Mouse (Mus musculus): ENCODE measurements around the gene Dchs2. TPM values are rescaled to one million over a fixed set of nuclear protein-coding genes. Genes with fewer than 3 reads are reported as not detected.

Gene Dchs2
- polyA plus RNA-seq, 2 experiments: 1.7 to 2.1 TPM

DNA sequence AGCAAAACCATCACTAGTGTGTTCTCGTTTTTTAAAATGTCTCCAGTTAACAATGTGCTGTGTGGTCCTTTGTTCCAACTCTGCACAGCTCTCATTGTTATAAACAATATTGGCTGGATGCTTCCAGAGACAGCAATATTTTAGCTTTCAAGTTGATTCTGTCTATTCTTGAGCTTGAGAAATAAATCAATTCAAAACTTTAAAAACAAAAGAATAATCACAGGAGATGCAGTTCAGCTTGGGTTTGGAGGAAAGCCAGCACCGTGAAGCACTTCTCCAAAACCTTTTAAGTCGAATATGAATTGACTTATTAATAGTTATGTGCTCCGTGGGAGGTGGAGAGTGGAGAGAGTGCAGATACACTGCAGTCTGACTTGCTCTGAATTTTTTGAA, 20.3 kb downstream of the Dchs2 start:
- Histone ChIP-seq H3K9me3 (ENCODE audit: control insufficient read depth, low read length) (no peaks in the 10 kb centered on the region), H3K4me1 (ENCODE audit: control insufficient read depth, insufficient read depth, low read length) (no peaks in the 10 kb centered on the region), H3K36me3 (ENCODE audit: control insufficient read depth, insufficient read depth, low read length) (no peaks in the 10 kb centered on the region), H3K9ac (ENCODE audit: low read depth, low read length, severe bottlenecking) (no peak overlapping the region), H3K27me3 (ENCODE audit: control insufficient read depth, insufficient read depth, low read length) (no peaks in the 10 kb centered on the region), H3K27ac (replicated peaks; ENCODE audit: low read depth, low read length) (no peak overlapping the region), H3K4me2 (replicated peaks; ENCODE audit: low read depth, low read length, severe bottlenecking) (no peak overlapping the region), H3K4me3 (replicated peaks; ENCODE audit: low read length) (no peak overlapping the region)
- no peak for ATAC-seq (ENCODE audit: low FRiP score, low read depth)
- DNase-seq (ENCODE audit: low spot score): no peak
- WGBS: 57% methylated on average over 4 of the region's 4 CpGs
- TF ChIP-seq POLR2A (IDR thresholded peaks at IDR 0.05; ENCODE audit: borderline replicate concordance, extremely low read depth, insufficient read depth, insufficient read length): no peak

DNA sequence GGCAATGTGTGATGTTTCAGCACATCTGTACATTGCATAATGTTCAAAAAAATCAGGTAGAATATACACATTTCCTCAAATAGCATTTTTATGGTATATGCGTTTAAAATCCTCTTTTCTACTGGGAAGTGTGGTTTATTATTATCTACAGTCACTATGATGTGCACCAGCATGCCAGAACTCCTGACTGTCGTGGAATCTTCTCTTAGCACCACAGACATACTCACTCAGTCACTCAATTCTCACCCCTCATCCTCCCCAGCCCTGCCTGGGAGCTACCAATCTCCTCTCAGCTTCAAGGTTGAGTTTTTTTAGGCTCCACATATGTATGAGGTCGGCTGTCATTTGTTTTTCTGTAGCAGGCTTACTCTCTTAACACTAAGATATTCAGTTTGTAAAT, 20.8 kb downstream of the Dchs2 start:
- Histone ChIP-seq H3K27ac (replicated peaks; ENCODE audit: low read depth, low read length) (no peak overlapping the region), H3K9ac (ENCODE audit: low read depth, low read length, severe bottlenecking) (no peak overlapping the region), H3K9me3 (ENCODE audit: control insufficient read depth, low read length) (no peaks in the 10 kb centered on the region), H3K27me3 (ENCODE audit: control insufficient read depth, insufficient read depth, low read length) (no peaks in the 10 kb centered on the region), H3K4me2 (replicated peaks; ENCODE audit: low read depth, low read length, severe bottlenecking) (no peak overlapping the region), H3K4me3 (replicated peaks; ENCODE audit: low read length) (no peak overlapping the region), H3K36me3 (ENCODE audit: control insufficient read depth, insufficient read depth, low read length) (no peaks in the 10 kb centered on the region), H3K4me1 (ENCODE audit: control insufficient read depth, insufficient read depth, low read length) (no peaks in the 10 kb centered on the region)
- WGBS: 65% methylated on average over 3 of the region's 3 CpGs
- TF ChIP-seq POLR2A (IDR thresholded peaks at IDR 0.05; ENCODE audit: borderline replicate concordance, extremely low read depth, insufficient read depth, insufficient read length): no peak
- ATAC-seq (ENCODE audit: low FRiP score, low read depth): no peak
- DNase-seq (ENCODE audit: low spot score): no peak

DNA sequence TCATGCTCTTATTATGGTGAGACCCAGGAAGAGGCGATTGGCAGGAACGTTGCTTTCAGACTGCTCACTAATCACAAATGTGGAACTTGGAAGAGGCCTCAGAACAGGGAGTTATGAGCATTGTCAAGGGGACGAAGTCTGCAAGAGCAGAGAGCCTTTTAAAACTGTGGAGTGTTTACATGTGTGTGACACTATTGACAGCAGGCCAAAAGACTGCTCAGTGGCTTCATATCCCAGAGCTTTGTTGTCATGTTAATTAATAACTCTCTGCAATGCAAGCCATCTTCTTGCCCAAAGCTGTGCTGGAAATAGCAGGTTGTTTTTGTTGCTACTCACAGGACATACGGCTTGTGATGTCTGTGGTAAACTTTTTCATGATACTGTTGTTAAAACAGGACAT, 27.9 kb downstream of the Dchs2 start:
- no peaks in the 10 kb centered on the region for H3K9me3 ChIP-seq (ENCODE audit: control insufficient read depth, low read length)
- no peaks in the 10 kb centered on the region for H3K36me3 ChIP-seq (ENCODE audit: control insufficient read depth, insufficient read depth, low read length)
- H3K27ac ChIP-seq (replicated peaks; ENCODE audit: low read depth, low read length): no peak overlapping the region
- peaks cover 3% of the 10 kb centered on the region; the same call in 1 of the 2 replicates for H3K4me1 ChIP-seq (ENCODE audit: control insufficient read depth, insufficient read depth, low read length)
- ATAC-seq (ENCODE audit: low FRiP score, low read depth): no peak
- H3K4me3 ChIP-seq (replicated peaks; ENCODE audit: low read length): no peak overlapping the region
- no peaks in the 10 kb centered on the region for H3K27me3 ChIP-seq (ENCODE audit: control insufficient read depth, insufficient read depth, low read length)
- no peak for TF ChIP-seq POLR2A (IDR thresholded peaks at IDR 0.05; ENCODE audit: borderline replicate concordance, extremely low read depth, insufficient read depth, insufficient read length)
- no peak overlapping the region for H3K9ac ChIP-seq (ENCODE audit: low read depth, low read length, severe bottlenecking)
- H3K4me2 ChIP-seq (replicated peaks; ENCODE audit: low read depth, low read length, severe bottlenecking): no peak overlapping the region
- 52% methylated on average over 4 of the region's 4 CpGs for WGBS
- DNase-seq (ENCODE audit: low spot score): peak; percentile 34

DNA sequence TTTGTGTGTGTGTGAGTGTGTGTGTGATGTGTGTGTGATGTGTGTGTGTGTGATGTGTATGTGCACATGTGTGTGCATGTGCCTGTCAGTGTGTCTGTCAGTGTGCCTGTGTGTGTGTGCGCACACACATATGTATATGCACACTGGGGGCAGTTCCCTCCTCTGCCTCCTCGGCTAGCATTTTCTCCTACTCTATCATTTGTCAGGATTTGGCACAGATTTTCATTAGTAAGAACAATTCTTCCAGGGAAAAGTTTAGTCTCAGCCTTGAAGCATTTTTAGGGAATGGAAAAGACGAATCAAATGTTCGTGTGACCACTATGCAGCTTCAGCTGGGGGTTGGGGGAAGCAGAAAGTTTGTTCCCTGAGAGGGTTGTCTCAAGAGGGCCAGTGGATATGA, 28.4 kb downstream of the Dchs2 start:
- Histone ChIP-seq H3K9ac (ENCODE audit: low read depth, low read length, severe bottlenecking) (no peak overlapping the region), H3K4me3 (replicated peaks; ENCODE audit: low read length) (no peak overlapping the region), H3K4me2 (replicated peaks; ENCODE audit: low read depth, low read length, severe bottlenecking) (no peak overlapping the region), H3K36me3 (ENCODE audit: control insufficient read depth, insufficient read depth, low read length) (no peaks in the 10 kb centered on the region), H3K27ac (replicated peaks; ENCODE audit: low read depth, low read length) (no peak overlapping the region), H3K27me3 (ENCODE audit: control insufficient read depth, insufficient read depth, low read length) (no peaks in the 10 kb centered on the region), H3K4me1 (ENCODE audit: control insufficient read depth, insufficient read depth, low read length) (peaks cover 3% of the 10 kb centered on the region; the same call in 1 of the 2 replicates), H3K9me3 (ENCODE audit: control insufficient read depth, low read length) (no peaks in the 10 kb centered on the region)
- 59% methylated on average over 4 of the region's 4 CpGs for WGBS
- TF ChIP-seq POLR2A (IDR thresholded peaks at IDR 0.05; ENCODE audit: borderline replicate concordance, extremely low read depth, insufficient read depth, insufficient read length): no peak
- DNase-seq (ENCODE audit: low spot score): peak; percentile 56
- no peak for ATAC-seq (ENCODE audit: low FRiP score, low read depth)

DNA sequence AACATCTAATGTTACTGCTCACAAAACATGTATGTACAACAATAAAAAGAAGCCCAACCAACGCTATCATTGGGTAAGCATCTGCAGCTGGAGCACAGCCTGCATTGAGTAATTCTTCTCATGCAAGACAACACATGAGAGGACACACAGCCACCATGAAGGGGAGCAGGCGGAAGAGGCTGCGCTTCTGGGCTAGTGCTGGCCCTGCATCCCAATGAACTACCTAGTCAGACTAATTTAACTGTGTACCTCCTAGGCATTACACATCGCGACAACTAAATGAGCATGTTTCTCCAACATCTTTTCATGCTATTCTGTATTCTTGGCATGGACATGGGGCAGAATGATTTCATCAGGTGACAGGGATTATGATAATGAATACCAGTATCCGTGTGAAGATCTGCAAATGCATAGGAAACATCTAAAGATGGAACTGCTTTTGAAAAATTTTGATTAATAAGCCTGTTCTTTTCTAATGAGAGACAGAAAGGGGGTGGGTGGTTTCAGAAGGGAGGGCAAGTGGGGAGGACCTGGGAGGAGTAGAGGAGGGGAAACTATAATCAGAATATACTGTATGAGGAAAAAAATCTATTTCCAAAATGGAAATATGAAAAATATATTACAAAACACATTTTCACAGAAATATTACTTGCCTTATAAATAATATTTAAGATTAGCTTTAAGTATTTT, 33.9 kb downstream of the Dchs2 start:
- DNase-seq (ENCODE audit: low spot score): no peak
- peak; percentile 37; the same call in 1 of the 2 replicates for ATAC-seq (ENCODE audit: low FRiP score, low read depth)

More for the DNA sequence above, 33.9 kb downstream of the Dchs2 start:
- Histone ChIP-seq H3K4me3 (replicated peaks; ENCODE audit: low read length) (no peak overlapping the region), H3K27me3 (ENCODE audit: control insufficient read depth, insufficient read depth, low read length) (no peaks in the 10 kb centered on the region), H3K9ac (ENCODE audit: low read depth, low read length, severe bottlenecking) (no peak overlapping the region), H3K4me1 (ENCODE audit: control insufficient read depth, insufficient read depth, low read length) (no peaks in the 10 kb centered on the region), H3K27ac (replicated peaks; ENCODE audit: low read depth, low read length) (no peak overlapping the region), H3K4me2 (replicated peaks; ENCODE audit: low read depth, low read length, severe bottlenecking) (no peak overlapping the region), H3K36me3 (ENCODE audit: control insufficient read depth, insufficient read depth, low read length) (no peaks in the 10 kb centered on the region), H3K9me3 (ENCODE audit: control insufficient read depth, low read length) (no peaks in the 10 kb centered on the region)
- TF ChIP-seq POLR2A (IDR thresholded peaks at IDR 0.05; ENCODE audit: borderline replicate concordance, extremely low read depth, insufficient read depth, insufficient read length): no peak
- 74% methylated on average over 6 of the region's 6 CpGs for WGBS
